Mouse (Mus musculus): Measurements from ENCODE around the gene Fam207a.

DNA sequence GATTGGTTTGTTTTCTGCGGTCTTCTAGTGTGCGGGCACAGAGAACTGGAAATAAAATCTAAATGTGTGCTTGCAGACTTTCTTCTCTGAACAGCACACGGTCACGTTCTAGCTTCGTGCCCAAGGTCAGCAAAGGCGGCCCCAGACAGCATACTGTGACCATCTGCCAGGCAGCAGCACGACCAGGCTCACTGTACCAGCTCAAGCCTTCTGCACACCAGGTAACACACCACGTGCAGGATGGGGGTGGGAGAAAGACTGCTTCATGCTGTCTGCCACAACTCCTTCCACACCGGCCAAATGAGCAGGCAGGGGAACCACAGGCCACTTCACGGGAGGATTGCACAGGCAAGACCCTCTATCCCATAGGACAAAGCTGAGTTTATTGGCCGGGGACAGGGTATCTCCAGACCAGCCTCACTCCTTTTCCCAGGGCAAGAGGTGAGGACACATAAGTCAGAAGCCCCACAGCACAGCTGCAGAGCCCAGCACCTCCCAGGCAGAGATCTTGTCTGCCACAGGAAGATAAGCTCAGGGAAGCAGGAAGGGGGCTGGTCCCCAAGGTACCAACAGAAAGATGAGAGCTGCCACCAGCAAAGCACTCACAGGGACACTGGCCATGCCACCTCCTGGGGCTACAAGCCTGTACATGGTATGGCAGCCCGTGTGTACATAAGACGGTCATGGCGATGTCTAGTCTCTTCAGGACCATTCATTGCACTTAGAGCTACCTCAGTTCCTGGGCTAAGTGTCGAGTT lies 5.2 kb downstream of the Fam207a start:
- TF ChIP-seq TAL1 (IDR thresholded peaks at IDR 0.05; ENCODE audit: low read length) = no peak
- TF ChIP-seq GATA1 (IDR thresholded peaks at IDR 0.05; ENCODE audit: low read length) = no peak
